Mouse (Mus musculus) heart, embryonic 15.5 days (tissue): ENCODE data around the gene Slc35d3. TPM values are rescaled to one million over a fixed set of nuclear protein-coding genes. Genes with fewer than 3 reads are reported as not detected.
A peak's percentile ranks its signal among the peaks of the same experiment; 100 is the strongest.

Experiments
- ATAC-seq: fragments of 200-750 bp; cut with Nextera tagmentation; replicated peaks from 2 replicates; pipeline ENCODE4 v1.8.0; 2017; ENCODE audit warnings: low read depth, moderate TSS enrichment; ENCODE audit not compliant: insufficient number of reproducible peaks, insufficient read depth, low FRiP score
- H3K27ac ChIP-seq: fragments of 300-500 bp; sonication (generic); 2 replicates; pipeline ENCODE4 v1.5.1; 2015; ENCODE audit warnings: mild to moderate bottlenecking, inconsistent platforms
- H3K27me3 ChIP-seq: fragments of 300-500 bp; sonication (generic); 2 replicates; pipeline ENCODE4 v1.6.1; 2015; ENCODE audit warnings: inconsistent platforms
- H3K36me3 ChIP-seq: fragments of 300-500 bp; sonication (generic); 2 replicates; pipeline ENCODE4 v1.6.1; 2015; ENCODE audit warnings: mild to moderate bottlenecking, inconsistent platforms
- H3K4me1 ChIP-seq: fragments of 300-500 bp; sonication (generic); replicated peaks from 2 replicates; pipeline ENCODE4 v1.6.1; 2015; ENCODE audit warnings: inconsistent platforms
- H3K4me2 ChIP-seq: fragments of 300-500 bp; sonication (generic); 2 replicates; pipeline ENCODE4 v1.6.1; 2015; ENCODE audit warnings: inconsistent platforms, mild to moderate bottlenecking, moderate library complexity
- H3K4me3 ChIP-seq: fragments of 300-500 bp; sonication (generic); 2 replicates; pipeline ENCODE4 v1.5.1; 2015; ENCODE audit warnings: mild to moderate bottlenecking, inconsistent platforms
- H3K9ac ChIP-seq: fragments of 300-500 bp; sonication (generic); 2 replicates; pipeline ENCODE4 v1.6.1; 2015; ENCODE audit warnings: mild to moderate bottlenecking, inconsistent platforms
- H3K9me3 ChIP-seq: fragments of 300-500 bp; sonication (generic); replicated peaks from 2 replicates; pipeline ENCODE4 v1.6.1; 2016; ENCODE audit warnings: inconsistent platforms
- WGBS: fragments of 180-500 bp; shearing (Covaris S2); methylation state at CpG from one replicate; pipeline ENCODE4 v1.1.7; 2015; ENCODE audit warnings: mixed read lengths; 5-methylcytosine and 5-hydroxymethylcytosine counted together
- polyA plus RNA-seq: library from polyadenylated mRNA; unstranded; fragments of >200 nt; fragmentation: Nextera tagmentation; extraction: Ambion mirVana; gene quantifications from 2 replicates; pipeline ENCODE4 v1.2.1, GENCODE M21; 2015

Slc35d3 gene
- polyA plus RNA-seq, 1 experiment from 2014 or later = 0.37 TPM

- no peaks in the 10 kb centered on the region for H3K27me3 ChIP-seq
- H3K36me3 ChIP-seq = no peaks in the 10 kb centered on the region
- no peaks in the 10 kb centered on the region for H3K9me3 ChIP-seq
- H3K4me3 ChIP-seq = no peak overlapping the region
- H3K9ac ChIP-seq = no peak overlapping the region
- ATAC-seq = no peak
- no peaks in the 10 kb centered on the region for H3K4me1 ChIP-seq
- no peak overlapping the region for H3K27ac ChIP-seq
- WGBS = 76% methylated on average over 7 of the region's 7 CpGs
- no peak overlapping the region for H3K4me2 ChIP-seq
These were observed 25.4 kb upstream of the Slc35d3 start for GRCm38 (mm10) chr10:19876669-19877068.

GRCm38 (mm10) chr10:19875346-19875745 lies 24.1 kb upstream of the Slc35d3 start:
- Histone ChIP-seq H3K9ac (no peak overlapping the region), H3K4me3 (no peak overlapping the region), H3K9me3 (no peaks in the 10 kb centered on the region), H3K27ac (no peak overlapping the region), H3K36me3 (no peaks in the 10 kb centered on the region), H3K4me2 (no peak overlapping the region), H3K4me1 (no peaks in the 10 kb centered on the region), H3K27me3 (no peaks in the 10 kb centered on the region)
- no peak for ATAC-seq
- 76% methylated on average over 5 of the region's 5 CpGs for WGBS

- no peak overlapping the region for H3K27ac ChIP-seq
- H3K4me3 ChIP-seq = no peak overlapping the region
- H3K4me1 ChIP-seq = peaks cover 13% of the 10 kb centered on the region
- WGBS = 90% methylated on average over 7 of the region's 7 CpGs
- ATAC-seq = no peak
- no peak overlapping the region for H3K9ac ChIP-seq
- H3K27me3 ChIP-seq = peaks cover 37% of the 10 kb centered on the region
- H3K4me2 ChIP-seq = no peak overlapping the region
- no peaks in the 10 kb centered on the region for H3K9me3 ChIP-seq
- no peaks in the 10 kb centered on the region for H3K36me3 ChIP-seq
These were observed 4.5 kb upstream of the Slc35d3 start for GRCm38 (mm10) chr10:19855597-19856306.

- WGBS = 58% methylated on average over 2 of the region's 2 CpGs
These were observed 2.4 kb upstream of the Slc35d3 start for GRCm38 (mm10) chr10:19853609-19854008.

GRCm38 (mm10) chr10:19852776-19853175 lies 1.5 kb upstream of the Slc35d3 start:
- H3K4me1 ChIP-seq = peaks cover 31% of the 10 kb centered on the region
- H3K27me3 ChIP-seq = peaks cover 62% of the 10 kb centered on the region

More at GRCm38 (mm10) chr10:19853609-19854008, 2.4 kb upstream of the Slc35d3 start:
- Histone ChIP-seq H3K4me1 (peaks cover 31% of the 10 kb centered on the region), H3K27me3 (peaks cover 58% of the 10 kb centered on the region), H3K36me3 (no peaks in the 10 kb centered on the region), H3K4me3 (no peak overlapping the region), H3K9ac (no peak overlapping the region), H3K4me2 (no peak overlapping the region), H3K27ac (no peak overlapping the region), H3K9me3 (no peaks in the 10 kb centered on the region)
- ATAC-seq = no peak

GRCm38 (mm10) chr10:19850544-19850997 lies 688 bp downstream of the Slc35d3 start:
- H3K9ac ChIP-seq = peak overlapping the region; percentile 8
- no peaks in the 10 kb centered on the region for H3K9me3 ChIP-seq
- no peaks in the 10 kb centered on the region for H3K36me3 ChIP-seq
- WGBS = under 1% methylated on average over 36 of the region's 36 CpGs
- H3K27me3 ChIP-seq = peaks cover 62% of the 10 kb centered on the region
- H3K4me1 ChIP-seq = peaks cover 31% of the 10 kb centered on the region
- peak; percentile 11; the same call in 1 of the 2 replicates for ATAC-seq
- peak overlapping the region; percentile 100 for H3K4me2 ChIP-seq
- peak overlapping the region; percentile 62 for H3K4me3 ChIP-seq
- no peak overlapping the region for H3K27ac ChIP-seq

More at GRCm38 (mm10) chr10:19852776-19853175, 1.5 kb upstream of the Slc35d3 start:
- no peak for ATAC-seq
- Histone ChIP-seq H3K9me3 (no peaks in the 10 kb centered on the region), H3K27ac (no peak overlapping the region), H3K4me3 (no peak overlapping the region), H3K9ac (no peak overlapping the region), H3K36me3 (no peaks in the 10 kb centered on the region), H3K4me2 (no peak overlapping the region)
- 36% methylated on average over 6 of the region's 6 CpGs for WGBS

- Histone ChIP-seq H3K9ac (peak overlapping the region; percentile 8), H3K36me3 (no peaks in the 10 kb centered on the region), H3K4me2 (peak overlapping the region; percentile 100), H3K4me3 (peak overlapping the region; percentile 62), H3K27ac (no peak overlapping the region), H3K9me3 (no peaks in the 10 kb centered on the region), H3K4me1 (peaks cover 31% of the 10 kb centered on the region), H3K27me3 (peaks cover 62% of the 10 kb centered on the region)
- under 1% methylated on average over 32 of the region's 32 CpGs for WGBS
- ATAC-seq = no peak; the same call in 1 of the 2 replicates
These were observed 1.4 kb downstream of the Slc35d3 start for GRCm38 (mm10) chr10:19849771-19850365.

- WGBS = 9% methylated on average over 44 of the region's 44 CpGs
- Histone ChIP-seq H3K9ac (peak overlapping the region; percentile 31; the same call in 1 of the 2 replicates), H3K4me2 (peak overlapping the region; percentile 100), H3K9me3 (no peaks in the 10 kb centered on the region), H3K27ac (no peak overlapping the region), H3K27me3 (peaks cover 56% of the 10 kb centered on the region), H3K4me1 (peaks cover 31% of the 10 kb centered on the region), H3K4me3 (peak overlapping the region; percentile 62), H3K36me3 (no peaks in the 10 kb centered on the region)
- no peak for ATAC-seq
These were observed 2.1 kb downstream of the Slc35d3 start for GRCm38 (mm10) chr10:19848928-19849770.

- WGBS = 84% methylated on average over 5 of the region's 5 CpGs
- no peaks in the 10 kb centered on the region for H3K27me3 ChIP-seq
- no peak for ATAC-seq
These were observed 11.4 kb downstream of the Slc35d3 start for GRCm38 (mm10) chr10:19839836-19840235.

GRCm38 (mm10) chr10:19835887-19836710 lies 15.2 kb downstream of the Slc35d3 start:
- 81% methylated on average over 8 of the region's 8 CpGs for WGBS
- no peaks in the 10 kb centered on the region for H3K4me1 ChIP-seq
- H3K9ac ChIP-seq = no peak overlapping the region
- no peak overlapping the region for H3K4me2 ChIP-seq
- no peak overlapping the region for H3K4me3 ChIP-seq
- H3K36me3 ChIP-seq = no peaks in the 10 kb centered on the region
- no peak for ATAC-seq
- H3K27ac ChIP-seq = no peak overlapping the region
- H3K27me3 ChIP-seq = no peaks in the 10 kb centered on the region
- H3K9me3 ChIP-seq = no peaks in the 10 kb centered on the region

More at GRCm38 (mm10) chr10:19839836-19840235, 11.4 kb downstream of the Slc35d3 start:
- H3K27ac ChIP-seq = no peak overlapping the region
- no peaks in the 10 kb centered on the region for H3K36me3 ChIP-seq
- H3K4me3 ChIP-seq = no peak overlapping the region
- no peak overlapping the region for H3K4me2 ChIP-seq
- no peak overlapping the region for H3K9ac ChIP-seq
- H3K9me3 ChIP-seq = no peaks in the 10 kb centered on the region
- no peaks in the 10 kb centered on the region for H3K4me1 ChIP-seq
